Mouse (Mus musculus): ENCODE results near the gene Gsdmc3.
"Not testable (repeated sequence)": the region's sequence is repeated elsewhere in the genome, so short reads cannot be mapped to it uniquely, and the experiment has no call there.

The Gsdmc3 gene

GRCm38 (mm10) chr15:63878458-63878857, at the start of gene Gsdmc3:
Gsdmc3 (minus strand) TSS chr15:63878558.
- DNase-seq = not testable (repeated sequence)

DNA sequence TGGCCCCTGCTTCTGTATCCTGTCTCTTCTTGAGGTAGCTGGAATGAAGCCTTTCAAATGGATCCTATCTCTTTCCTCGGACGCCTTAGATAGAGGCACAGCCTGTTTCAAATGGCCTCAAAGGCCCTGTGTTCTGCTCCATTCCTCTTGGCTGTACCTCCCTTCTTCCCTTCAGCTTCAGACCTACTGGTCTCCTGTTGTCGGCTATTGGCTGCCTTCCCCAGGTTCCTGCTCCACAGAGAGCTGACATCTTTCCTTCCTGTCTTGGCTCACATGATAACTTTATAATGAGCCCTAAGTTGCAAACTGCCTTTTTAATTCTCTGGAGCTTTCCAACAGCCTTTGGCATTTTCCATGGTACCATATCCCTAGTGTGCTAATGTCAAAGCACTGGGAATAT, 47.8 kb upstream of the Gsdmc3 start:
- no peak for DNase-seq

GRCm38 (mm10) chr15:63924484-63924883, 46.1 kb upstream of the Gsdmc3 start:
- no peak for DNase-seq

DNA sequence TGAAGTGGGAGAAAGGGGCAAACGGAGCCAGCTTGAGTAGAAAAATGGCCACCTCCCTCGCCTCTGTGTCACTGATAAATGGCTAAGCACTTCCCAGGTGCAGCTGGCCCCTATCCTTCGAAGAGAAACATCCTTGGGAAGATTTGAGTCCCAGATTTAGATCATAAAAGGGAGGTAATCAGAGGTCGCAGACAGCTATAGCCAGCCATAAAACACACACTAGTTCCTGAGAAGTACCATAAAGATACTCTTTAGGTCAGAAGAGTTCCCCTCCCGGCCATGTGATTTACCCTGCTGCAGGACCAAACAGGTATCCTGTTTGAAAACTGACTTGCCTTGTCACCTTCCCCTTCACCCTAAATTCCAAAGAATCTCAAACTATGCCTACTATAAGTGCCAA, 43.3 kb upstream of the Gsdmc3 start:
- DNase-seq = not testable (repeated sequence)

- not testable (repeated sequence) for DNase-seq
Measured at GRCm38 (mm10) chr15:63919728-63920127, 41.4 kb upstream of the Gsdmc3 start.

GRCm38 (mm10) chr15:63916584-63916983, 38.2 kb upstream of the Gsdmc3 start:
- not testable (repeated sequence) for DNase-seq

GRCm38 (mm10) chr15:63912197-63912596, 33.8 kb upstream of the Gsdmc3 start, which contains the start of gene Gsdmc4:
Gsdmc4 (minus strand) TSS chr15:63912297.
- not testable (repeated sequence) for DNase-seq

GRCm38 (mm10) chr15:63909896-63910295, 31.5 kb upstream of the Gsdmc3 start:
- DNase-seq = not testable (repeated sequence)

GRCm38 (mm10) chr15:63895560-63896353, 17.4 kb upstream of the Gsdmc3 start:
- peak; percentile 58 for DNase-seq

- DNase-seq = not testable (repeated sequence)
Measured at GRCm38 (mm10) chr15:63888440-63888839, 10.1 kb upstream of the Gsdmc3 start.

DNA sequence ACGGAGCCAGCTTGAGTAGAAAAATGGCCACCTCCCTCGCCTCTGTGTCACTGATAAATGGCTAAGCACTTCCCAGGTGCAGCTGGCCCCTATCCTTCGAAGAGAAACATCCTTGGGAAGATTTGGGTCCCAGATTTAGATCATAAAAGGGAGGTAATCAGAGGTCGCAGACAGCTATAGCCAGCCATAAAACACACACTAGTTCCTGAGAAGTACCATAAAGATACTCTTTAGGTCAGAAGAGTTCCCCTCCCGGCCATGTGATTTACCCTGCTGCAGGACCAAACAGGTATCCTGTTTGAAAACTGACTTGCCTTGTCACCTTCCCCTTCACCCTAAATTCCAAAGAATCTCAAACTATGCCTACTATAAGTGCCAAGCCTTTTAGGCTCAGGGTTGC, 9.6 kb upstream of the Gsdmc3 start:
- DNase-seq = not testable (repeated sequence)

DNA sequence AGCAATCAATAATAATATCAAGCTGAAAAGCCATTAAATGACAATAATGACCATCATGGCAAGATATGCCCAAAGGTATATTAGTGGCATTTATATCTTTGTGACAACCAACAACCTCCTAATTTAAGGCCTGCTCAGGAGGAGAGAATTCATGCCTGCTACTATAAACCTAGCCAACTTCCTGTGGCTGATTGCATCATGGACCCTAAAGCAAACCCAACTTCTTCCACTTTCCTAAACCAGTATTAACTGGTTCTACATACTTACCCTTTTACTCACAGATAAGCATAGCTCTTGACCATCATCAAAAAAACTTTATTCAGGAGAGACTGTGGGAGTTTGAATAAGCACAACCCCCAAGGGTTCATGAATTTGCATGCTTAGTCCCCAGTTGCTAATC, 2.2 kb downstream of the Gsdmc3 start:
- not testable (repeated sequence) for DNase-seq

- peak; percentile 8 for DNase-seq
Measured at GRCm38 (mm10) chr15:63861965-63862364, 16.4 kb downstream of the Gsdmc3 start.

Data from embryo, embryonic 11 days (tissue).